Mouse (Mus musculus): ENCODE measurements around the gene Ywhae. TPM values are rescaled to one million over a fixed set of nuclear protein-coding genes. Genes with fewer than 3 reads are reported as not detected.

Ywhae gene
- polyA plus RNA-seq, 1 experiment from 2014 or later = 1,665 TPM

GRCm38 (mm10) chr11:75733227-75733940 is 715 bp downstream of the Ywhae start:
- H3K9me3 ChIP-seq (ENCODE audit: control insufficient read depth, low read length) = no peaks in the 10 kb centered on the region
- H3K36me3 ChIP-seq (ENCODE audit: control insufficient read depth, insufficient read depth, low read length) = no peaks in the 10 kb centered on the region
- no peaks in the 10 kb centered on the region for H3K27me3 ChIP-seq (ENCODE audit: control insufficient read depth, insufficient read depth, low read length)
- WGBS = under 1% methylated on average over 52 of the region's 52 CpGs
- peak overlapping the region; percentile 99 for H3K9ac ChIP-seq (ENCODE audit: low read length)
- peak overlapping the region; percentile 97 for H3K4me3 ChIP-seq (ENCODE audit: low read depth, low read length)
- peak overlapping the region; percentile 94 for H3K27ac ChIP-seq (ENCODE audit: low read depth, low read length)
- no peak for DNase-seq (ENCODE audit: low spot score, missing footprints)
- peak overlapping the region; percentile 84 for H3K4me2 ChIP-seq
- ATAC-seq (ENCODE audit: low FRiP score) = peak; percentile 67
- H3K4me1 ChIP-seq (ENCODE audit: control insufficient read depth, insufficient read depth, low read length) = peaks cover 28% of the 10 kb centered on the region

DNA sequence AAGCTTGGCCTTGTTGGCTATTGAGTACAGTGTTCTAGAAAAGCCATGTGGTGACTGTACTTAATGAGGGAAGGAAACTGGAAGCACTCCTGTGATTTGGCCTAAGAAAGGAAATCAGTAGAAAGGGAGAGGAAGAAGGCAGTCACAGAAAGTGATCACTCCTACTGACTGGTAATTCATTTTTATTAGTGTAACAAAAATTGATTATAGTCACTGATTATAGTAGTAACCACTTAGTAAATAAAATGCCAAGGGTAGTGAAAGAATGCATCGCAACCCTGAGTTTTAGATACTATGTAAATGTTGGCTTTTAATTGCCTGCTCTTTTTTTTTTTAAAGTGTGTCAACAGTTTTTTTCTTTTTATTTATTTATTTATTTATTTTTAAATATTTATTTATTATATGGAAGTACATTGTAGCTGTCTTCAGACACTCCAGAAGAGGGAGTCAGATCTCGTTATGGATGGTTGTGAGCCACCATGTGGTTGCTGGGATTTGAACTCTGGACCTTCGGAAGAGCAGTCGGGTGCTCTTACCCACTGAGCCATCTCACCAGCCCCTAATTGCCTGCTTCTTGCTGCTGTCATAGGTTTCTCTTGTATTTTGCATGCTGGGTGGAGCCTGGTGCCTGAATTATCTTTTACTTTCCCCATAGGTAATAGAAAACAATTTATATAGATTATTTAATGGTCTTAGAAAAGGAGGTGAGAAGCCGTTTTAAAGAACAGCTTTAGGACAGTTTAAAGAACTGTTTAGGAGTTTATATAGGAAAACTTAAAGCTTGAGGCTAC is 3.0 kb downstream of the Ywhae start:
- 80% methylated on average over 5 of the region's 5 CpGs for WGBS
- peaks cover 28% of the 10 kb centered on the region for H3K4me1 ChIP-seq (ENCODE audit: control insufficient read depth, insufficient read depth, low read length)
- H3K9ac ChIP-seq (ENCODE audit: low read length) = no peak overlapping the region
- peaks cover 6% of the 10 kb centered on the region for H3K36me3 ChIP-seq (ENCODE audit: control insufficient read depth, insufficient read depth, low read length)
- H3K9me3 ChIP-seq (ENCODE audit: control insufficient read depth, low read length) = no peaks in the 10 kb centered on the region
- no peaks in the 10 kb centered on the region for H3K27me3 ChIP-seq (ENCODE audit: control insufficient read depth, insufficient read depth, low read length)
- peak overlapping the region; percentile 84 for H3K4me2 ChIP-seq
- DNase-seq (ENCODE audit: low spot score, missing footprints) (peak; percentile 35), ATAC-seq (ENCODE audit: low FRiP score) (no peak)
- no peak overlapping the region for H3K27ac ChIP-seq (ENCODE audit: low read depth, low read length)
- peak overlapping the region; percentile 97 for H3K4me3 ChIP-seq (ENCODE audit: low read depth, low read length)

GRCm38 (mm10) chr11:75736978-75737377 is 4.3 kb downstream of the Ywhae start:
- no peak overlapping the region for H3K9ac ChIP-seq (ENCODE audit: low read length)
- peak overlapping the region; percentile 3; the same call in 1 of the 2 replicates for H3K4me2 ChIP-seq

DNA sequence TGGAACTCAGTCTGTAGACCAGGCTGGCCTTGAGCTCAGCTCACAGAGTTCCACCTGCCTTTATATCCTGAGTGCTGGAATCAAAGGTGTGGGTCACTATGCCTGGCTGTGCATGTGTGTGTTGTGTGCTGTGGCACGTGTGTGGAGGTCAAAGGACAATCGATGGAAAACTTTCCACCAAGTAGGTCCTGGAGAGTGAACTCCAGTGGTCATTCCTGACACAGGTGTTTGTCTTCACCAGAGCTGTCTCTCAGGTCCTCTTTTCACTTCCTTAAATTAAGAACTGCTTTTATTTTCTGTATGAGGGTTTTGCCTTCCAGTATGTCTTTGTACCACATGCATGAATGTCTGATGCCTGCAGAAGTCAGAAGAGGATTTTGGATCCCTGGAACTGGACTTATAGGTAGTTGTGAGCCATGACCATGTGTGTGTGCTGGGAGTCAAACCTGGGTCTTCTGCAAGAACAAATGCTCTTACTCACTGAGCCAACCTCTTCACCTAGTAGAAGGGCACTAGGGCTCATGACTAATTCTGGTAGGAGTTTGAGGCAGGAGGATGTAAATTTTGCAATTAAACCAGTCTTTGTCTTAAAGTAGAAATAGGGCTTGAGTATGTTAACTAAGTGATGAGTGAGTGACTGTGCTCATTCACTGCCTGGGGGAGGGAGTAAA is 5.3 kb downstream of the Ywhae start:
- Histone ChIP-seq H3K9ac (ENCODE audit: low read length) (no peak overlapping the region), H3K36me3 (ENCODE audit: control insufficient read depth, insufficient read depth, low read length) (peaks cover 9% of the 10 kb centered on the region), H3K4me2 (no peak overlapping the region), H3K9me3 (ENCODE audit: control insufficient read depth, low read length) (no peaks in the 10 kb centered on the region), H3K27me3 (ENCODE audit: control insufficient read depth, insufficient read depth, low read length) (no peaks in the 10 kb centered on the region), H3K4me1 (ENCODE audit: control insufficient read depth, insufficient read depth, low read length) (peaks cover 23% of the 10 kb centered on the region), H3K4me3 (ENCODE audit: low read depth, low read length) (no peak overlapping the region), H3K27ac (ENCODE audit: low read depth, low read length) (no peak overlapping the region)
- WGBS = 85% methylated on average over 2 of the region's 2 CpGs
- ATAC-seq (ENCODE audit: low FRiP score) (no peak), DNase-seq (ENCODE audit: low spot score, missing footprints) (no peak)

More at GRCm38 (mm10) chr11:75736978-75737377, 4.3 kb downstream of the Ywhae start:
- Histone ChIP-seq H3K4me3 (ENCODE audit: low read depth, low read length) (no peak overlapping the region), H3K4me1 (ENCODE audit: control insufficient read depth, insufficient read depth, low read length) (peaks cover 27% of the 10 kb centered on the region), H3K27me3 (ENCODE audit: control insufficient read depth, insufficient read depth, low read length) (no peaks in the 10 kb centered on the region), H3K36me3 (ENCODE audit: control insufficient read depth, insufficient read depth, low read length) (peaks cover 6% of the 10 kb centered on the region), H3K9me3 (ENCODE audit: control insufficient read depth, low read length) (no peaks in the 10 kb centered on the region), H3K27ac (ENCODE audit: low read depth, low read length) (no peak overlapping the region)
- no peak for ATAC-seq (ENCODE audit: low FRiP score)
- DNase-seq (ENCODE audit: low spot score, missing footprints) = no peak
- 82% methylated on average over 3 of the region's 3 CpGs for WGBS

DNA sequence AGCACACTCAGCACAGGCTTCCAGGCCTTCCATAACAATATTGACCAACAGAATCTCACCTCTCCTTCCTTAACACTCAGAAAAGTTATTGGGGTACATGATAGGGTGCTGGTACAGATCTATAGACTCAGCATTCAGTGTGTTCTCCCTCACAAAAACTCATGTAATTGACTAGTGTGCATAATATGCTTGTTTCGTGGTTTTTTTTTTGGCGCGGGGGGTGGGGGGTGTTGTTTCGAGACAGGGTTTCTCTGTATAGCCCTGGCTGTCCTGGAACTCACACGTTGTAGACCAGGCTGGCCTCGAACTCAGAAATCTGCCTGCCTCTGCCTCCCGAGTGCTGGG is 5.8 kb downstream of the Ywhae start:
- DNase-seq (ENCODE audit: low spot score, missing footprints) = no peak
- H3K27me3 ChIP-seq (ENCODE audit: control insufficient read depth, insufficient read depth, low read length) = no peaks in the 10 kb centered on the region
- H3K36me3 ChIP-seq (ENCODE audit: control insufficient read depth, insufficient read depth, low read length) = peaks cover 9% of the 10 kb centered on the region
- no peak overlapping the region for H3K27ac ChIP-seq (ENCODE audit: low read depth, low read length)
- H3K9me3 ChIP-seq (ENCODE audit: control insufficient read depth, low read length) = no peaks in the 10 kb centered on the region
- no peak overlapping the region for H3K4me3 ChIP-seq (ENCODE audit: low read depth, low read length)
- no peak overlapping the region for H3K4me2 ChIP-seq
- H3K9ac ChIP-seq (ENCODE audit: low read length) = no peak overlapping the region
- 96% methylated on average over 7 of the region's 7 CpGs for WGBS
- ATAC-seq (ENCODE audit: low FRiP score) = no peak
- peaks cover 23% of the 10 kb centered on the region for H3K4me1 ChIP-seq (ENCODE audit: control insufficient read depth, insufficient read depth, low read length)

- 92% methylated on average over 3 of the region's 3 CpGs for WGBS
- ATAC-seq (ENCODE audit: low FRiP score) (no peak), DNase-seq (ENCODE audit: low spot score, missing footprints) (no peak)
- H3K27ac ChIP-seq (ENCODE audit: low read depth, low read length) = no peak overlapping the region
- peaks cover 9% of the 10 kb centered on the region for H3K36me3 ChIP-seq (ENCODE audit: control insufficient read depth, insufficient read depth, low read length)
- H3K4me1 ChIP-seq (ENCODE audit: control insufficient read depth, insufficient read depth, low read length) = peaks cover 16% of the 10 kb centered on the region
- H3K27me3 ChIP-seq (ENCODE audit: control insufficient read depth, insufficient read depth, low read length) = no peaks in the 10 kb centered on the region
- no peak overlapping the region for H3K4me3 ChIP-seq (ENCODE audit: low read depth, low read length)
- no peaks in the 10 kb centered on the region for H3K9me3 ChIP-seq (ENCODE audit: control insufficient read depth, low read length)
- no peak overlapping the region for H3K9ac ChIP-seq (ENCODE audit: low read length)
- H3K4me2 ChIP-seq = no peak overlapping the region
Observed at GRCm38 (mm10) chr11:75740204-75740603, 7.5 kb downstream of the Ywhae start.

- no peaks in the 10 kb centered on the region for H3K9me3 ChIP-seq (ENCODE audit: control insufficient read depth, low read length)
- ATAC-seq (ENCODE audit: low FRiP score) = no peak
- 93% methylated on average over 3 of the region's 3 CpGs for WGBS
- H3K27me3 ChIP-seq (ENCODE audit: control insufficient read depth, insufficient read depth, low read length) = no peaks in the 10 kb centered on the region
- no peak for DNase-seq (ENCODE audit: low spot score, missing footprints)
- no peak overlapping the region for H3K4me3 ChIP-seq (ENCODE audit: low read depth, low read length)
- no peak overlapping the region for H3K27ac ChIP-seq (ENCODE audit: low read depth, low read length)
- no peak overlapping the region for H3K4me2 ChIP-seq
- no peak overlapping the region for H3K9ac ChIP-seq (ENCODE audit: low read length)
- peaks cover 7% of the 10 kb centered on the region for H3K4me1 ChIP-seq (ENCODE audit: control insufficient read depth, insufficient read depth, low read length)
- peaks cover 9% of the 10 kb centered on the region for H3K36me3 ChIP-seq (ENCODE audit: control insufficient read depth, insufficient read depth, low read length)
Observed at GRCm38 (mm10) chr11:75741615-75742014, 8.9 kb downstream of the Ywhae start.

- Histone ChIP-seq H3K27me3 (ENCODE audit: control insufficient read depth, insufficient read depth, low read length) (no peaks in the 10 kb centered on the region), H3K4me1 (ENCODE audit: control insufficient read depth, insufficient read depth, low read length) (peaks cover 6% of the 10 kb centered on the region; the same call in 1 of the 2 replicates), H3K4me2 (no peak overlapping the region), H3K4me3 (ENCODE audit: low read depth, low read length) (no peak overlapping the region), H3K36me3 (ENCODE audit: control insufficient read depth, insufficient read depth, low read length) (peaks cover 6% of the 10 kb centered on the region; the same call in 1 of the 2 replicates), H3K9me3 (ENCODE audit: control insufficient read depth, low read length) (no peaks in the 10 kb centered on the region), H3K27ac (ENCODE audit: low read depth, low read length) (no peak overlapping the region), H3K9ac (ENCODE audit: low read length) (no peak overlapping the region)
- ATAC-seq (ENCODE audit: low FRiP score) (no peak), DNase-seq (ENCODE audit: low spot score, missing footprints) (no peak)
- WGBS = 92% methylated on average over 3 of the region's 3 CpGs
Observed at GRCm38 (mm10) chr11:75744761-75745160, 12.1 kb downstream of the Ywhae start.

- H3K27ac ChIP-seq (ENCODE audit: low read depth, low read length) = no peak overlapping the region
- H3K4me2 ChIP-seq = no peak overlapping the region
- no peak for ATAC-seq (ENCODE audit: low FRiP score)
- WGBS = 90% methylated on average over 1 of the region's 1 CpGs
- peaks cover 5% of the 10 kb centered on the region; the same call in 1 of the 2 replicates for H3K4me1 ChIP-seq (ENCODE audit: control insufficient read depth, insufficient read depth, low read length)
- H3K27me3 ChIP-seq (ENCODE audit: control insufficient read depth, insufficient read depth, low read length) = no peaks in the 10 kb centered on the region
- H3K36me3 ChIP-seq (ENCODE audit: control insufficient read depth, insufficient read depth, low read length) = peaks cover 3% of the 10 kb centered on the region; the same call in 1 of the 2 replicates
- H3K4me3 ChIP-seq (ENCODE audit: low read depth, low read length) = no peak overlapping the region
- H3K9me3 ChIP-seq (ENCODE audit: control insufficient read depth, low read length) = no peaks in the 10 kb centered on the region
- DNase-seq (ENCODE audit: low spot score, missing footprints) = no peak
- H3K9ac ChIP-seq (ENCODE audit: low read length) = no peak overlapping the region
Observed at GRCm38 (mm10) chr11:75750537-75750936, 17.9 kb downstream of the Ywhae start.

Measured in midbrain, embryonic 11.5 days (tissue).